Mouse (Mus musculus): ENCODE results near the gene Syne2.

GRCm38 (mm10) chr12:75772424-75773034 is 45.4 kb upstream of the Syne2 start:
- TF ChIP-seq EP300 (IDR thresholded peaks at IDR 0.05; ENCODE audit: insufficient read depth, low read depth, low read length) (0 out of 2 replicates have a peak, but pooled peaks have one; percentile 36), POLR2A (IDR thresholded peaks at IDR 0.05; ENCODE audit: insufficient read depth, low read depth, low read length) (no peak)

Data from heart, adult 2 months (tissue).